Mouse (Mus musculus) stomach, embryonic 14.5 days (tissue): ENCODE results near the gene Washc2. TPM values are rescaled to one million over a fixed set of nuclear protein-coding genes. Genes with fewer than 3 reads are reported as not detected.

Experiments used
- ATAC-seq: fragments of 200-750 bp; cut with Nextera tagmentation; 2 replicates; pipeline ENCODE4 v1.8.0; 2017; ENCODE audit warnings: low read depth, moderate TSS enrichment; ENCODE audit not compliant: insufficient number of reproducible peaks, insufficient read depth, low FRiP score
- H3K27ac ChIP-seq: fragments of 300-500 bp; sonication (generic); 2 replicates; pipeline ENCODE4 v1.5.1; 2014; ENCODE audit warnings: mild to moderate bottlenecking, low read length, moderate library complexity, mixed read lengths
- H3K27me3 ChIP-seq: fragments of 300-500 bp; sonication (generic); 2 replicates; pipeline ENCODE4 v1.6.1; 2014; ENCODE audit warnings: low read length, control low read depth, mixed read lengths; ENCODE audit not compliant: control insufficient read depth, insufficient read depth
- H3K36me3 ChIP-seq: fragments of 300-500 bp; sonication (generic); 2 replicates; pipeline ENCODE4 v1.6.1; 2014; ENCODE audit warnings: mild to moderate bottlenecking, control low read depth, low read length, moderate library complexity, mixed read lengths; ENCODE audit not compliant: control insufficient read depth, insufficient read depth
- H3K4me1 ChIP-seq: fragments of 300-500 bp; sonication (generic); 2 replicates; pipeline ENCODE4 v1.6.1; 2014; ENCODE audit warnings: low read length, control low read depth, mixed read lengths; ENCODE audit not compliant: control insufficient read depth, insufficient read depth
- H3K4me2 ChIP-seq: fragments of 300-500 bp; sonication (generic); replicated peaks from 2 replicates; pipeline ENCODE4 v1.6.1; 2014; ENCODE audit warnings: low read depth, low read length, control low read depth
- H3K4me3 ChIP-seq: fragments of 300-500 bp; sonication (generic); 2 replicates; pipeline ENCODE4 v1.5.1; 2014; ENCODE audit warnings: low read depth, low read length, control low read depth
- H3K9ac ChIP-seq: fragments of 300-500 bp; sonication (generic); replicated peaks from 2 replicates; pipeline ENCODE4 v1.6.1; 2014; ENCODE audit warnings: low read depth, mild to moderate bottlenecking, control low read depth, low read length, moderate library complexity, mixed read lengths
- H3K9me3 ChIP-seq: fragments of 300-500 bp; sonication (generic); 2 replicates; pipeline ENCODE4 v1.6.1; 2016; ENCODE audit warnings: low read depth, low read length, control low read depth; ENCODE audit not compliant: control insufficient read depth
- WGBS: fragments of 180-500 bp; shearing (Covaris S2); extraction: QIAGEN DNeasy Blood & Tissue Kit; methylation state at CpG from one replicate; pipeline ENCODE4 v1.1.7; 2014; 5-methylcytosine and 5-hydroxymethylcytosine counted together
- polyA plus RNA-seq: library from polyadenylated mRNA; unstranded; fragments of >200 nt; fragmentation: Nextera tagmentation; extraction: Ambion mirVana; gene quantifications from 2 replicates; pipeline ENCODE4 v1.2.1, GENCODE M21; 2014

The Washc2 gene
- polyA plus RNA-seq, 1 experiment from 2014 or later: 41.2 TPM

- WGBS: 77% methylated on average over 5 of the region's 5 CpGs
- no peak overlapping the region for H3K27ac ChIP-seq
- peak; percentile 90; the same call in 1 of the 2 replicates for ATAC-seq
Measured at GRCm38 (mm10) chr6:116286870-116287575, 79.2 kb downstream of the Washc2 start.

GRCm38 (mm10) chr6:116311411-116311810, 103.6 kb downstream of the Washc2 start:
- Histone ChIP-seq H3K27me3 (no peaks in the 10 kb centered on the region), H3K27ac (no peak overlapping the region), H3K9ac (no peak overlapping the region), H3K9me3 (no peaks in the 10 kb centered on the region), H3K4me3 (no peak overlapping the region), H3K4me2 (no peak overlapping the region), H3K36me3 (no peaks in the 10 kb centered on the region), H3K4me1 (no peaks in the 10 kb centered on the region)
- WGBS: 95% methylated on average over 2 of the region's 2 CpGs
- ATAC-seq: no peak

More at GRCm38 (mm10) chr6:116286870-116287575, 79.2 kb downstream of the Washc2 start:
- no peaks in the 10 kb centered on the region for H3K4me1 ChIP-seq
- no peaks in the 10 kb centered on the region for H3K36me3 ChIP-seq
- H3K4me3 ChIP-seq: no peak overlapping the region
- H3K9ac ChIP-seq: no peak overlapping the region
- H3K9me3 ChIP-seq: no peaks in the 10 kb centered on the region
- no peak overlapping the region for H3K4me2 ChIP-seq
- no peaks in the 10 kb centered on the region for H3K27me3 ChIP-seq

Other genes with a start within 250 kb of the Washc2 start
- 43.1 and 44.5 TPM in 2 replicates for gene Plxnd1, start 213.0 kb upstream of the Washc2 start, polyA plus RNA-seq
- 19.3 and 20.5 TPM in 2 replicates for gene Tmcc1, start 14.6 kb upstream of the Washc2 start, polyA plus RNA-seq
- 5.1 and 5.5 TPM in 2 replicates for gene Zfand4, start 56.2 kb downstream of the Washc2 start, polyA plus RNA-seq
- 34.3 and 38.8 TPM in 2 replicates for gene March8, start 130.0 kb downstream of the Washc2 start, polyA plus RNA-seq